Mouse (Mus musculus): Measurements from ENCODE around the gene Mis18a. TPM values are rescaled to one million over a fixed set of nuclear protein-coding genes. Genes with fewer than 3 reads are reported as not detected.

The Mis18a gene
- polyA plus RNA-seq (2012; rRNA removed), result 11.5 and 12.8 TPM in 2 replicates

GRCm38 (mm10) chr16:90727233-90728115, at the start of gene Mis18a:
Gene Mis18a (minus strand): TSS chr16:90727404.
- peak; percentile 91 to 97 for DNase-seq (ENCODE audit: extremely low spot score in 1 of 2, low spot score in 1 of 2)

GRCm38 (mm10) chr16:90775946-90776520, 48.8 kb upstream of the Mis18a start:
- DNase-seq (ENCODE audit: extremely low spot score in 1 of 2, low spot score in 1 of 2), result no peak

- no peak for DNase-seq (ENCODE audit: extremely low spot score in 1 of 2, low spot score in 1 of 2)
These were observed 47.4 kb upstream of the Mis18a start for GRCm38 (mm10) chr16:90774646-90775045.

- no peak for DNase-seq (ENCODE audit: extremely low spot score in 1 of 2, low spot score in 1 of 2)
These were observed 47.0 kb upstream of the Mis18a start for GRCm38 (mm10) chr16:90774216-90774615.

- no peak for DNase-seq (ENCODE audit: extremely low spot score in 1 of 2, low spot score in 1 of 2)
These were observed 39.8 kb upstream of the Mis18a start for GRCm38 (mm10) chr16:90766919-90767454.

GRCm38 (mm10) chr16:90765195-90765877, 38.1 kb upstream of the Mis18a start:
- DNase-seq (ENCODE audit: extremely low spot score in 1 of 2, low spot score in 1 of 2), result no peak

GRCm38 (mm10) chr16:90760515-90760914, 33.3 kb upstream of the Mis18a start:
- no peak for DNase-seq (ENCODE audit: extremely low spot score in 1 of 2, low spot score in 1 of 2)

GRCm38 (mm10) chr16:90759335-90759734, 32.1 kb upstream of the Mis18a start:
- DNase-seq (ENCODE audit: extremely low spot score in 1 of 2, low spot score in 1 of 2), result no peak

- DNase-seq (ENCODE audit: extremely low spot score in 1 of 2, low spot score in 1 of 2), result no peak
These were observed 26.3 kb upstream of the Mis18a start for GRCm38 (mm10) chr16:90753386-90753941.

GRCm38 (mm10) chr16:90748169-90748568, 21.0 kb upstream of the Mis18a start:
- DNase-seq (ENCODE audit: extremely low spot score in 1 of 2, low spot score in 1 of 2), result no peak

GRCm38 (mm10) chr16:90747143-90747542, 19.9 kb upstream of the Mis18a start:
- DNase-seq (ENCODE audit: extremely low spot score in 1 of 2, low spot score in 1 of 2), result peak; percentile 22 to 45

- no peak for DNase-seq (ENCODE audit: extremely low spot score in 1 of 2, low spot score in 1 of 2)
These were observed 11.1 kb upstream of the Mis18a start, which contains the start of gene Mrap for GRCm38 (mm10) chr16:90738092-90738956. Gene Mrap (plus strand): TSS chr16:90738207.

GRCm38 (mm10) chr16:90736672-90737270, 9.6 kb upstream of the Mis18a start:
- no peak for DNase-seq (ENCODE audit: extremely low spot score in 1 of 2, low spot score in 1 of 2)

GRCm38 (mm10) chr16:90735611-90736010, 8.4 kb upstream of the Mis18a start:
- no peak for DNase-seq (ENCODE audit: extremely low spot score in 1 of 2, low spot score in 1 of 2)

- DNase-seq (ENCODE audit: extremely low spot score in 1 of 2, low spot score in 1 of 2), result no peak
These were observed 490 bp downstream of the Mis18a start for GRCm38 (mm10) chr16:90726600-90727227.

GRCm38 (mm10) chr16:90724051-90724450, 3.2 kb downstream of the Mis18a start:
- DNase-seq (ENCODE audit: extremely low spot score in 1 of 2, low spot score in 1 of 2), result no peak

- no peak for DNase-seq (ENCODE audit: extremely low spot score in 1 of 2, low spot score in 1 of 2)
These were observed 16.9 kb downstream of the Mis18a start for GRCm38 (mm10) chr16:90710313-90710712.

- peak; percentile 85 to 86 for DNase-seq (ENCODE audit: extremely low spot score in 1 of 2, low spot score in 1 of 2)
These were observed 17.4 kb downstream of the Mis18a start for GRCm38 (mm10) chr16:90709711-90710289.

Data from frontal cortex, adult 2 months (tissue).